Mouse (Mus musculus) adrenal gland, postnatal 36 days (tissue): ENCODE data around the gene Heph. TPM values are rescaled to one million over a fixed set of nuclear protein-coding genes. Genes with fewer than 3 reads are reported as not detected.
A peak's percentile ranks its signal among the peaks of the same experiment; 100 is the strongest.
"Not testable (repeated sequence)": the region's sequence is repeated elsewhere in the genome, so short reads cannot be mapped to it uniquely, and the experiment has no call there.

ENCODE experiments used
- DNase-seq, 2 experiments: peaks; one replicate each; pipeline ENCODE4 v3.0.0; 2021; ENCODE audit warnings: mixed read lengths in 1 of 2
- long read RNA-seq, 2 experiments: library from polyadenylated mRNA; stranded (forward); transcript quantifications; one replicate each; pipeline ENCODE4 v2.0.0; 2021; ENCODE audit warnings: borderline sequencing depth in 2 of 2
- total RNA-seq, 2 experiments: library from RNA; stranded (reverse); gene quantifications; 2 replicates each; pipeline ENCODE4 v1.2.3; 2021

Heph gene
- total RNA-seq = 1 to 10 TPM; 7.0 to 8.8 TPM
- long read RNA-seq, experiment 1, partial matches to known transcripts = 3 of 3 reads
- long read RNA-seq, experiment 1, other reads (novel, unspliced or antisense) = 0 of 3 reads
- long read RNA-seq, experiment 2, partial matches to known transcripts = 0 of 1 reads
- long read RNA-seq, experiment 2, other reads (novel, unspliced or antisense) = 1 of 1 reads

DNA sequence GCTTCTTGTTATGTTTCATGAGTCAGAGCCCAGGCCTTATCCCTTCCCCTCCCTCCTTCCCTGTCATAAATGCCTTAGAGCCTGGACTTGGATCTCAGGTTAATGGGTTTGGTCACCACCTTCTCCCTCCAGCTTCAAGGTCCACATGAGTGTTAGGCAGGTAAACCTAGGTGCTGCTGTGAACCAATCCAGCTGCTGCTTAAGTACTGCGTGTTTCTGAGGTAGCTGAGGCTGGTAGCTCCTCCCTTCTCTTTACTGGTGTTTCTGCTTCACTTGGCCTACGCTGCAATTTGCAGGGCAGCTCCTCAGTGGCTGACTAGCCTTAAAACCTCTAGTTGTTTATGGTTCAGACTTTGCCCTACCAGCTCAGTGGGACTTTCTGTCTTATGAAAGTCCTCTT, at the start of gene Heph:
Gene Heph (plus strand): TSS at position 211 of the 400 bp plus-strand sequence.
- no peak for DNase-seq

DNA sequence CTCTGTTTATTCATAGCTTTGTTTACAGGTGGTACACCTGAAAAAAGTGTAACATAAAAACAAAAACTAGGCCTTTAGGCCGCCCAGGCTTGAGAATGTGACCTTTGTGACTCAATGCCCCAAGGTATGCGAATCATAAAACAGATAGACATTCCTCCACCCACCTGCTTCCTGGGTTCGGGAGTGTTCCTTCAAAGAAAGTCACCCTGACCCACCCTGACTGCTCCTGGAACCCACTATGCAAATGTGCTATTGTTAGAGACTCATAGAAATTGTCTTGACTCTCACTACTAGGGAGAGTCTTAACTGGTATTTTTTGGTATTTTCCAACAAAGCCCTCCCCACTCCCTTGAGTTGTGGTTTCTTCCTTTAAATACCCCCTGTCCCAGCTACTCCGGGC, 39.8 kb upstream of the Heph start:
- not testable (repeated sequence) for DNase-seq

DNA sequence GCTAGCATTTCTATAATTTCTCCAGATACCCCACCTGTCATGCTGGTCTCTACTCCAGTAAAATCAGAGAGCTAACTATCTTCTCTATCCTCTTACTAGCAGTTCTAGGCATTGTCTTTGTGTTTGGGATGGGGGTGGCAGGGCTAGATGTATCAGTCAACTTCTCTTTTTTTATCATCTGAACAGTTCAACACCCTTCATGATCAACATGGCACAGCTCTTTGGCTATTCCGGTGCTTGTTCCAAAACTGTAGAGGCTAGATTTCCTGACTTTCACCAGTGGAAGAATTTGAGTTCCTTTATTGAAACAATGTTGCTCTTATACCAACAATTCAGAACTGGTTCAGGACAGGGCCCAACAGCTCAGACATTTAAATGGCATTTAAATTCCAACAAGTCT, 38.2 kb upstream of the Heph start:
- no peak for DNase-seq

DNA sequence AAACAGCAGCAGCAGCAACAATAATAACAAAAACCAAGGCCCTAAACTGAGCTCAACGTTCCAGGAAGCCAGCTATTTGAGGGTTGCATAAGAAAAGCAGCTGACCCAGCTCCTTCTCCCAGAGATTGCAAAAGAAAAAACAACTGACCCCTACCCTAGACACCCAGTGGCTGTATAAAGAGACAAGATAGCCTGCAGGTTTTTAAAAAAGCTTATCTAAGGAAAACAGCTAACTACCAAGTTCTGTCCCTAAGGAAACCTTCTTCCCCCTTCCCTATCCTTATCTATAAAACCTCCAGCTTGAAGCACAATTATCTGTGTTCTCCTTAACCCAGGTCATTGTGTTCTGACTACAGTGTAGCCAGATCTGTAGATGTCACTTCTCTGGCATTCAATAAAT, 37.4 kb upstream of the Heph start:
- no peak for DNase-seq

DNA sequence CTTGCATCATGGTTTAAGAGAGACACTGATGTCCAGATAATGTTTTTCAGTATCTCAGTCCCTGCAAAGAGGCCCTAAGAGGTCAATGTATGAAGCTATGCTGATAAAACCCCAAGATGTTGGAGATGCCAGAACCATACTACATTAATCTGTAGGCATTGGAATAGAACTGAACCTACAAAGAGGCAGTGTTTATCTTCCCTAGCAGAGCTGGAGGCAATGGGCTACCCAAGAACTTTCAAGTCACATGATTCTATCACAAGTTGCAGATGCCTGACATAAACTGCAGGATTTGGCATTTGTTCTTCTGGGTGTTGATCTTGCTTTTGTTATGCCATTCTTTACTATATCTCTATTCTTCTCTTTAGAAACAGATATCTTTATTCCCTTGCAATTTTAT, 35.8 kb upstream of the Heph start:
- no peak for DNase-seq

DNA sequence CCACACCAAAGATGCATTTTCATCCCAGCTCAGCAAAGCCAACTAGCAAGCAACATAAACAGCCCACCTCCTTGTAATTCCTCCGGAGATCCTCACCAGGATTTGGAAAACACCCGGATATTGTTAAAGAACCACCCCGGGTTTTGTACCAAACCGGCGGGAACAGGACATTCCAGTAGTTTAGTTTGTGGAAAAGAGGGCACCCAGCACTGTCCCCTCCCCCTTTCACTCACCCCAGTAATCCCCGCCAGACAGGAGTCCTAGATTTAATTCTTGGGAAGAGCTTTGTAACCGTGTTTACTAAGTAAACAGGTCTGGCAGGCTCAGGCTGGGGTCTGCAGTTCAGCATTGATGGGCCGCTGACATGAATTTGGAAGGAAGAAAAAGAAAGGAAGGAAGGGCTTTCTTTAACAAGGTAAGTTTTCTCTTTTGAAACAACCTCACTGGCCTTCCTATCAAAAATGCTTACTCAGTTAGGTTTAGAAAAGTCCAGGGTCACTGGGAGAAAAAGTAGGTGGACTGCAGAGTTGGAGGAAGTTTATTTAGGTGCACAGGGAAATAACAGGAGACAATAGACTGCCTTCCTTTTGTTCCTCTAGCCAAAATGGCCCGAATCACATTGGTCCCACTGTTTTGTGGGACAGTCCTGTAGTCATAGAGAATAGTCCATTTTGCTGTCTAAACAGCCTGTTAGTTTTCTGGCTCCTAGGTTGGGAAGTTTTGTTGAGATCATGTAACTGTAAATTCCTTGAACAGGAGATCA, 1.2 kb downstream of the Heph start, which contains the start of gene Hsf3:
Gene Hsf3 (minus strand): TSS at position 94 of the 763 bp plus-strand sequence.
- peak; percentile 4 to 23 for DNase-seq

DNA sequence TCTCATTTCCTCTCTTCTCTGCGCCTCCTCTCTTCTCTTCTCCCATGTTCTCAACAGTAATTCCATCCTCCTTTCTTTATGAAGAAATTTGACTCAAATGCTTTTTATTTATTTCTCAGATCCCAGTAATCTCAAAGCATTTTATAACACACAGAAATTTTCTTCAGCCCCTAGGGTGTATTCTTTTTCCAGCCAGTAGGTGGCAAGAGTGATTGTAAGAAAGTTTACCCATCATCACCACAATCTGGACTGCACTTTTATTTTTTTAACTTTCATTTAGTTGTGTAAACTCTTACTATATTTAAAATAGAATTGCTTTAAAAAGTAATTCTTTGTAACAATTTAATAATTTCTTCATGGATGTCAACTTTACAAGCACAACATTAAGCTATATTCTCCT, 46.4 kb downstream of the Heph start:
- peak in 1 of 2 experiments; percentile 0 for DNase-seq

Other genes with a start within 250 kb of the Heph start
- gene Vsig4, start 161.9 kb upstream of the Heph start, total RNA-seq = not detected
- not detected for gene Hsf3, start 935 bp downstream of the Heph start, total RNA-seq